Mouse (Mus musculus): Measurements from ENCODE around the gene Kcnk3. TPM values are rescaled to one million over a fixed set of nuclear protein-coding genes. Genes with fewer than 3 reads are reported as not detected.

Kcnk3 gene
- polyA plus RNA-seq, 1 experiment, result 85.5 TPM

DNA sequence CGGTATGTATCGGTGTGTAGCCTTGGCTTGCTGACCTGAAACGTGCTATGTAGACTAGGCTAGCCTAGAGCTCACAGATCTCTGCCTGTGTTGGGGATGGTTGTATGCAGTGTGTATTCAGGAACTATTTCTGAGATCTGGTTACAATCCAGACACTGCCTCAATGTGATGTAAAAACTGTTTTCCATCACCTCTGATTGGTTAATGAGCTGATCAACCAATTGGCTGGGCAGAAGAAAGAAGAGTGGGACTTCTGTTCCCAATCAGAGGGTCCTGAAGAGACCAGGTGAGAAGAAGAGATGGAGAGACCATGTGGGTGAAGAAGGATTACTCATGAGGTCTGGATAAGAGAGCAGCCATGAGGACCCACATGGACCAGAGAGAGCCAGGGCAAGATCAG is 79.7 kb downstream of the Kcnk3 start:
- no peak for DNase-seq
- no peak overlapping the region for H3K4me3 ChIP-seq (replicated peaks; ENCODE audit: extremely low read depth, low read depth, low read length)
- TF ChIP-seq CTCF (IDR thresholded peaks at IDR 0.05; ENCODE audit: insufficient read depth, low read length) (no peak), POLR2A (IDR thresholded peaks at IDR 0.05; ENCODE audit: borderline replicate concordance, extremely low read depth, low read depth, low read length) (no peak)
- 4% methylated on average over 3 of the region's 3 CpGs for WGBS
- H3K4me1 ChIP-seq (ENCODE audit: control insufficient read depth, insufficient read depth, low read length), result peaks cover 2% of the 10 kb centered on the region; the same call in 1 of the 2 replicates

DNA sequence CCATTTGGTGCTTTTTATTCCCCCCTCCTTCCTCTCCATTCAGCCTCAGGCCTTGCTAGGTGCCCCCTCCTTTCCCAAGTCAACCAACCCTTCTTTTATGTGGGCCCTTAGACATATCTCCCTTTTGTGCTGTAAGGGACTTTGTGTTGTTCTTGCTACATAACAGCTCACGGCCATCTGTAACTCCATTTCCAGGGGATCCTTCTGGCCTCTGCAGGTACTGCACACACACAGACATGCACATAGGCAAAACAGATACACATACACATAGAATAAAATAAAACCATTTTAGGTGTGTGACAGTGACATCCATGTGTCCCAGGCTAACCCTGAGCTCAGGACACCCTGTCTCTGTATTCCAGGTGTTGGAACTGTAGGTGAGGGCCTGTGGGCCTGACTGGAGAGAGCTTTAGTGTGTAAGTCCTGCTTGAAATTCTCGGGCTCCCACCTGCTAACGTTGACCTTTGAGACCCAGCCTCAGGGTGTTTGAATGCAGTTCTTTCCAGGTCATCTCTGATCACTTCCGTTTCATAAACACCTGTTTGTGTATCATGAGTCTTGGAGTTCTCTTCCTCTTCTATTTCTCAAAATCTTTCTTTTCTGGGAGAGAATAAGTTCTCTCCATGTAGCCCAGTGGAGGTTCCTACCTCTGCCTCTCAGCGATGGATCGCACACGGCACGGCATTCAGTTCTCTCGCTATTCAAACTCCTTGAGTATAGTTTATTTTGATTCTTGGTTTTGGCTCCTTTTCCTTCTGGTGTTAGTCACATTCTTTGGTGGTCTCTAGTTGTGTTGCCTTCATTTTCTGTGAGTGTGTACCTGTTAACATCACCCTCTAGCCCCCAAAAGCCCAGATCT is 80.9 kb downstream of the Kcnk3 start:
- Histone ChIP-seq H3K4me1 (ENCODE audit: control insufficient read depth, insufficient read depth, low read length) (peaks cover 2% of the 10 kb centered on the region; the same call in 1 of the 2 replicates), H3K4me3 (replicated peaks; ENCODE audit: extremely low read depth, low read depth, low read length) (no peak overlapping the region)
- WGBS, result 87% methylated on average over 9 of the region's 9 CpGs
- DNase-seq, result no peak
- no peak for TF ChIP-seq CTCF (IDR thresholded peaks at IDR 0.05; ENCODE audit: insufficient read depth, low read length)

DNA sequence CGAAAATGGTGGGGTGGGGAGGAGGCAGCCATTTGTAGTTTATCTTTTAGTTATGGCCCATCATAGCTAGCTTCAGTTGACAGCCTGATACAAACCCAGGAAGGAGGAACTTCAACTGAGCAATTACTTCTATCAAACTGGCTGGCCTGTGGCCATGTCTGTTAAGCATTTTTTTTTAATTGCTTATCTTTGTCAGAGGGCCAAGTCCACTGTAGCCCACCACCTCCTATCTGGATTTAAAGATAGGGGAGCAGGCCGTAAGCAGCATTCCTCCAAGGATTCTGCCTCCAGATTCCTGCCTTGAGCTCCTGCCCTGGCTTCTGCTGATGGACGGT is 81.5 kb downstream of the Kcnk3 start:
- whole genome bisulfite sequencing, result 83% methylated on average over 3 of the region's 3 CpGs
- Histone ChIP-seq H3K4me3 (replicated peaks; ENCODE audit: extremely low read depth, low read depth, low read length) (no peak overlapping the region), H3K4me1 (ENCODE audit: control insufficient read depth, insufficient read depth, low read length) (peaks cover 2% of the 10 kb centered on the region; the same call in 1 of the 2 replicates)
- TF ChIP-seq CTCF (IDR thresholded peaks at IDR 0.05; ENCODE audit: insufficient read depth, low read length) (no peak), POLR2A (IDR thresholded peaks at IDR 0.05; ENCODE audit: borderline replicate concordance, extremely low read depth, low read depth, low read length) (no peak)
- no peak for DNase-seq

DNA sequence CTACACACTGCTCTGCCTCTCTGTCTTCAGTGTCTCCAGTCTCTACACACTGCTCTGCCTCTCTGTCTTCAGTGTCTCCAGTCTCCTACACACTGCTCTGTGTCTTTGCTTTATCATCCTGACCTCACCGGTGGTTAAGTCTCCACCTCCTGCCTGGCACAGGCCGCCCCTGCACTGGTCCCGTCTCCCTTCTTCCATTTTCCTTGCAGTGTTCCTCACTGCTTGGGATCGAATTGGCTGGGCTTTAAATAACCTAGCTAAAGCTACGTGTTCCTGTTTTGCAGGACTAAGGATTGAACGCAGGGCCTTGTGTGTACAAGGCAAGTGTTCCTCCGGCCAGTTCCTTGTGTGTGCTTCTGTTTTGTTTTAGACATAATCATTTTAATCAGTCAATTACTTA is 82.1 kb downstream of the Kcnk3 start:
- H3K4me1 ChIP-seq (ENCODE audit: control insufficient read depth, insufficient read depth, low read length), result peaks cover 2% of the 10 kb centered on the region; the same call in 1 of the 2 replicates
- DNase-seq, result no peak
- WGBS, result 84% methylated on average over 7 of the region's 7 CpGs
- no peak overlapping the region for H3K4me3 ChIP-seq (replicated peaks; ENCODE audit: extremely low read depth, low read depth, low read length)
- no peak for TF ChIP-seq POLR2A (IDR thresholded peaks at IDR 0.05; ENCODE audit: borderline replicate concordance, extremely low read depth, low read depth, low read length)
- TF ChIP-seq CTCF (IDR thresholded peaks at IDR 0.05; ENCODE audit: insufficient read depth, low read length), result no peak

DNA sequence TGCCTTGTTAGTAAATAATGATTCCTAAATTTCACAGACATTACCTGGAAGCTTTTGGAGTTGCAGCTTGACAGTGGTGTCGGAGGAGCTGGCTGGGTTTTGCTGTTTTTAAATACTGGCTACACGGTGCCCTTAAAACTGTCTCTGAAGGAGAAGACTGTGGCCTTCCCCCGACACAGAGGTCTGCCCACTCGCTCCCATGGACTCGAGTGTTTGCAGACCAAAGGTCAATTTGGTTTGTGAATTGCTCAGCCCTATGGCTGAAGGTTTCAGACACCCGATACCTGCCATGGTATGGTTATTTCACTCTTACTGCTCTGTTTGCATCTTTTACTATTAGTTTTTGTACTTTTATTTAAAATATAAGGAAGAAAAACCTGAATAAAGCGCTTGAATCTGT is 86.0 kb downstream of the Kcnk3 start:
- no peak for DNase-seq
- TF ChIP-seq POLR2A (IDR thresholded peaks at IDR 0.05; ENCODE audit: borderline replicate concordance, extremely low read depth, low read depth, low read length), result no peak
- TF ChIP-seq CTCF (IDR thresholded peaks at IDR 0.05; ENCODE audit: insufficient read depth, low read length), result no peak
- H3K4me1 ChIP-seq (ENCODE audit: control insufficient read depth, insufficient read depth, low read length), result no peaks in the 10 kb centered on the region
- H3K4me3 ChIP-seq (replicated peaks; ENCODE audit: extremely low read depth, low read depth, low read length), result no peak overlapping the region
- WGBS, result 70% methylated on average over 7 of the region's 7 CpGs

Other genes with a start within 250 kb of the Kcnk3 start
- 0.26 TPM in 2 replicates for gene Otof, start 126.2 kb upstream of the Kcnk3 start, polyA plus RNA-seq (2012; rRNA removed)
- 24.4 and 25.3 TPM in 2 replicates for gene 1700001C02Rik, start 122.1 kb upstream of the Kcnk3 start, polyA plus RNA-seq (2012; rRNA removed)
- 0.62 TPM in 1 of 2 replicates, not detected in the other for gene Cib4, start 42.3 kb upstream of the Kcnk3 start, polyA plus RNA-seq (2012; rRNA removed)
- gene Slc35f6, start 59.8 kb downstream of the Kcnk3 start, polyA plus RNA-seq (2012; rRNA removed), result 82.9 and 97.2 TPM in 2 replicates
- 12.2 and 13.8 TPM in 2 replicates for gene Cenpa, start 78.6 kb downstream of the Kcnk3 start, polyA plus RNA-seq (2012; rRNA removed)
- gene Dpysl5, start 123.4 kb downstream of the Kcnk3 start, polyA plus RNA-seq (2012; rRNA removed), result 5.6 and 7.9 TPM in 2 replicates
- 66.2 and 81.8 TPM in 2 replicates for gene Mapre3, start 226.5 kb downstream of the Kcnk3 start, polyA plus RNA-seq (2012; rRNA removed)

All from lung, adult 2 months (tissue).